Mouse (Mus musculus) cerebellum, adult 9-10 months (tissue): Measurements from ENCODE around the gene Ivd.
A peak's percentile ranks its signal among the peaks of the same experiment; 100 is the strongest.

Source experiments
- DNase-seq: peaks from one replicate; pipeline ENCODE4 v3.0.0; 2022

The Ivd gene

DNA sequence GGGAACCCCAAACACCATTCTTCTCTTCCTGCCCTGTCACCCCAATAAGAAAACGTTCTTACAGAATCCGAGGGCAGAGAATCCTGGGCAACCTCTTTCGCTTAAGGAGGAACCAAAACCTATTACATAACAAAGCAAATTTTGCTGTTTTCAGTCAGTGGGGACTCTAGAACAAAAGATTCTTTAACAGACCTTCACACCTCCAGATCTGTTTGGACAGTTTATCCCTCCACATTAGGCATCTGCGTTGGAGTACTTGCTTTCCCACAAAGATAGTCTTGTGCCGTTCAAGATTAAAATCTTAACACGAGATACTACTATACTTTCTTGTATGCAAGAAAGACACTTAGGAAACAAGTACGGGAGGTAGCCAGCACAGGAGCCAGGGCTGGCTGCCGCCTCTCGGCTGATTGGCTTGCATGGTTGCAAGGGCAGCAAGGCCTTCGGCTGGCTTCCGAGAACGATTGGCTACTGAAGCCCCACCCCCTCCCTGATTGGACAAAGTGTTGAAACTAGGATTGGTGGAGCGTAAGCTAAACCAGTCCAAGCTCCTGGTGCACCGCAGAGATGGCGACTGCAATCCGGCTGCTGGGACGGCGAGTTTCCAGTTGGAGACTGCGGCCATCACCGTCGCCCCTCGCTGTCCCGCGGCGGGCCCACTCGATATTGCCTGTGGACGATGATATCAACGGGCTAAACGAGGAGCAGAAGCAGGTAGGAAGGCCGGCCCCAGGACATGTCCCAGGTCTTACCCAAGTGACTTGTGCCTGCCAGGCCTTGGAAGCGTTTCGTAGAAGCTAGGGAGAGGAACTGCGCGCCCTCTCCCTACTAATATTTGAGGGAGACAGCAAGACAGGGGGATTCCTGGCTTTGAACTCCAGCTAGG, at the start of gene Ivd:
TSS of gene Ivd (plus strand) at position 501 of the 886 bp plus-strand sequence.
- DNase-seq, result peak; percentile 94

DNA sequence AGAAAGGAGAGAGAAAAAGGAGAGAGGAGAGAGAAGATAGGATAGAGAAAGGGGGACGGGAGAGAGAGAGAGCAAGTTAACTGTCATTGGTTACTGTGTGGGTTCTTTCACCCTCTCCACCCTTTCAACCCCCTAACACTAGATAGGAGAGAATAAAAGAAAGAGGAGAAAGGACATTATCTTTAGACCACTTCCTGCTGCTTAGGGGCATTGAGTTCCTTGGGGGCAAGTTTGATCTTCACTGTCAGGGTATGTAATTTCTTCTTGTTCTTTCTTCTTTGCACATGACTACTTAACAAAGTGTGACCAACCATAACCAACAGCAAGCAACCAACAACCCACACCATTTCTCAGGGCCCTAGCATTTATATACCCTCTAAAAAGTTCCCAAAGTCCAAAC, 49.0 kb upstream of the Ivd start:
- DNase-seq, result no peak

DNA sequence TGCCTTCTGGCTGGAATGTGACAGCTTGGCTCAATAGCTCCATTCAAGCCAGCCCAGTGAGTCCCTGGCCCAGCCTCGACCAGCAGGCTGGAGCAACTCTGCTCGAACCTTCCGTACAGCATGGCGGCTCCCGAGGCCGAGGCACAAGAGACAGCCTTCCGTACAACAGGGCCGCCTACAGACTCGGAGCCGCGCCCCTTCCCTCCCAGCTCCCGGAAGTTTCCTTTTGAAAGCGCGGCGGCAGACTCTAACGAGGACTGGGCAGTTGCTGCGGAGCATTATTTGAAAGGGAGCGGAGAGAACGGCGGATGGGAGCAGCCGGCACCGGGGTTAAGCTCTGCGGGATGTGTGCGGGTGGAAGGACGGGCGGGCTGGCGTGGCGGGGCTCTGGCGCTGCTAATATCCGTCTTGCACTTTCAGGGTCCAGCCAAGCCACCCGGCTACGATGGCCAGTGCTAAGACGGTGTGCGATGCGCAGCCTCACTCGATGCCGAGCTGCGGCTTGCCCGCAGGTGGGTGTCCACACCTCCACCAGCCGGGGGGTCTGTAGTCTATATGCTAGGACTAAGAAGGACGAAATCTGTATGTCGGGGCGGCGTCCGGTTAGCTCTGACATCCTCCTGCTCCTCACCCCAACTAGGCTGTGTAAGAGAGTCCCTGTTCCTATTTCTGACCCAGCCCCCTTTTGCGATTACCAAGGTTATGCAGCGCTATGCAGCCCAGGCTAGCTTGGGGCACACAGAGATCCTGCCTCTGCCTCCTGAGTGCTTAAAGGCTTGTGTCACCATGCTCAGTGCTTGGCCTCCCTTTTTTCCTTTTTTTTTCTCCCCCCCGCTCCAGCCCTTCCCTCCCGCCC, 47.5 kb upstream of the Ivd start, which contains the start of gene Knstrn:
TSS of gene Knstrn (plus strand) at position 23 of the 856 bp plus-strand sequence.
- DNase-seq, result peak; percentile 89

DNA sequence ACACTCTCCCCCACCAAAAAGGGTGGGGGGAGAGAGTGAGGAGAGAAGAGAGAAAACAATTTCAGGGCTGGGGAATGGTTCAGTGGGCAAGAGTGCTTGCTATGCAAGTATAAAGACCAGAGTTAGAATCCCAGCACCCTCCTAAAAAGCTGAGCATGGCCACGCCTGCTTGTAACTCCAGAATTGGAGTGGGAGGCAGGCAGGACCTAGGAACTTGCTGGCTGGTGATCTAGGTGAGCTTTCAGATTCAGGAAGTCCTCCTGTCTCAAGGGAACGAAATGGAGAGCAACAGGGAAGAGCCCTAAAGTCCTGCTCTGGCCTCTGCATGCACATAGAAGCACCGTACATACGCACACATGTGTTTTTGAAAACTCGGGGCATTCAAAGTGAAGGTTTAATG, 39.0 kb upstream of the Ivd start:
- DNase-seq, result no peak

DNA sequence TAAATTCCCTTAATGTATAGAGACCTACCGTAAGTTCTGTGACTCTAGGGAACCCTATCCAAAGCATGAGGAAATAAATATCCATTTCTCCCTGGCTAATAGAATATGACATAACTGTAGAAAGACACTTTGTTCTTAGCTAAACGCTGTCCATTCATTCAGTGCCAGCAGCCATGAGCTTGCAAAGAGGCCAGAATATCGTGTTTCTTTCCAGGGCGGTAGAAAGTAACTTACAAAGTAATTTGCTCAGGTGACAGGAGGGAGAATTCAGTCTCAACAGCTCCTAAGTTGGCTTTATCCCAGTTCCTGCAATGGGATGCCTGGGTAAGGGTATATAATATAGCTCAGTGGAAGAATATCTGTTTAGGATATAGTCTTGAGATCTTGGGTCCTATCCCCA, 37.4 kb upstream of the Ivd start:
- DNase-seq, result no peak

DNA sequence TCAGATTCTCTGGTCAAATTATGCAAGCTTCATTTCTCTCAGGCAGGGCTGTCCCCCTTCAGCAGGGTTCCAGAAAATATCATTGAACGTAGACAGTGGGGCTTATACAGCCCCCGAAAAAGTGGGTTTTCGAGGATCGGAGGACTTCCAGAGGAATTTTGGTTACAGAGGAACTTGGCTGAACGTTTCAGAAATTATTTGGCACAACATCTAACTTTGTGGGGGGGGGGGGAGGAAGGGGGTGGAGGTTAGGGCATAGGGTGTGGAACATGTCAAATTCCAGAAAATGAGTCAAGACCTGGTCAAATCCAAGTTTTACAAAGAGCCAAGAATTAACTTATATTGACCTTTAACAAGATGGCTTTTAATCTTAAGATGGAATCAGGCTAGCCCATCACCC, 32.7 kb upstream of the Ivd start:
- DNase-seq, result no peak

DNA sequence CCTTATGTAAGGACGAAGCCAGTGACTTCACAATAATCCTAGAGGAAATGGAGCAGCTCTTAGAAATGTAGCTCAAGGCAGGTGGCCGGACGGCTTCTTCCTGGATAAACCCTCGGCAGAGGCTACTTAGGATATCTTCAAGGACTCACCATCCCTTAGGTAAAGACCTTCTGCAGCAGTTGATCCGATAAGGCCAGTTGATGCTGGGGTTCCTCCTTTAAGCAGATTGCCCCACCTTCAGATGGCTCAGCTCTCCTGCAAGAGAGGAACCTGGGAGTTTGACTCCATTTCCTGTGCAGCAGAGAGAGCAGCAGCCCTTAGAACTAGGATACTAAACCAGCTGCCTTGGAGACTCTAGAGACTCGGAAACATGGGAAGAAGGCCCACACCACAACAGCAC, 27.7 kb upstream of the Ivd start:
- no peak for DNase-seq

DNA sequence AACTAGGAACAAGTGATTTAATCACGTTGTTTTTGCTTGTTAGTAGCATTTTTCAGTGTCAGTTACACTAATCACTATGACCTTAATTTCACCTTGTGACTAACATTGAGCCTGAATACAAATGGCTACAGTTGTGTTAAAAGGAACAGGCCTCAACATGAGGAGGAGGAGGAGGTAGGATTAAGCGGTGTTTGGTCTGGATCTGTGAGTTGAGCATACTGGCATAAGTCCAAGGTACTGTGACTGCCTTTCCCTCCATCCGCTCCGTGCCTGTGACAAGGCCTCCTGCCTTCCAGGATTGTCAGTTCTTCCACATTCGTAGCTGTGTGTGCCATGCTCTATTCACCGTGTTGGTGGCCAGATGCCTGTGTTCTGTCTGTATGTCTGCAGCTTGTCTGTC, 26.6 kb upstream of the Ivd start:
- DNase-seq, result no peak

DNA sequence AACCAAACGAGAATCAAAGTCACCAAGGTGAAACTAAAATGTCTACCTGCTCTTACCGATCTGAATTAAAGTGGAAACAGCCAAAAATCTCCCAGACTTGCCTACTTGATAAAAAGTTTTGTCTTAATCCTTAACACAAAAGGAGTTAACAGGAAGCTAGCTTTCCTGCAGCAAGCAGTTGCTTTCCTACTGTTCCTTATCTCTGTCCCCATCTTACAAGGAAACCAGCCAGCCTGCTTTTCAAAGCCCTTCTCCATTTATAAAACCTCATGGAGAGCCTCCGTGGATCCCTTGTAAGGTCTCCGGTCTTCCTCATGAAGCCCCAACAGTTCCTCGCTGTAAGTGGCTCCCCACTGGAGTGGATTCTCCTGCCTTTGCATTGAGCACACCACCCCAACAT, 23.4 kb upstream of the Ivd start:
- no peak for DNase-seq

DNA sequence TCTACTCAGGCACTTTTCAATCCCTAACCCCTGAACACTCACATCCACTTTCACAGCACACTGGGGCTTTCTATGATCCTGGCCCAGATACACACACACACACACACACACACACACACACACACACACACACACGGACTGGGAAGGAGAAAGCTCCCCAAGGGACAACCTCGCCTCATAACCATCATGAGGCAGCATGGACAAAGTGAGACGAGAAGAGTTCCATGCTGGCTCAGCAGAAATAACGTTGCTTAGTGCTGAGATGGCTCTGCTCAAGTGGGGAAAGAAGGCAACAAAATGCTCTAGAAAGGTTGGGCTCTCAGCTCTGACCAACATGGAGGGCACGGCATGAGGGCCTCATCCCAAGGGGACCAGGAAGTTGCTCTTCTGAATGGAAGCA, 20.6 kb upstream of the Ivd start:
- no peak for DNase-seq

DNA sequence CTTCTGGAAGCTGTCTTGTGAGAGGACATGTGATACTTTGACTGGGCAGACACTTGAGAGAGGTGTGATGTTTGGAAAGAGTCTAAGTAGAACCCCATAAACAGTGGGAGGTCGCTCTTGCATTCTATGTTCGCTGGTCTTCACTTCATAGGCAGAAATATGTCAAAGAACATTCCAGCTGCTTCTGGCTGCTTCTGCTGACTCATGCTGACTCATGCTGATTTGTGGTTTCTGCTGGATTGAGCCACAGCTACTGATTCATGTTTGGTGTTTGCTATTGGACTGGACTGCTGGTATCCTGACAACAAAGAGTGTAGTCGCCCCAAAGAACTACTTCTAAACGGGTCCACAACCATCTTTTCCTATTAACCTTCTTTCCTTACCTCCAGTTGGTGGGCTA, 20.0 kb upstream of the Ivd start:
- no peak for DNase-seq

DNA sequence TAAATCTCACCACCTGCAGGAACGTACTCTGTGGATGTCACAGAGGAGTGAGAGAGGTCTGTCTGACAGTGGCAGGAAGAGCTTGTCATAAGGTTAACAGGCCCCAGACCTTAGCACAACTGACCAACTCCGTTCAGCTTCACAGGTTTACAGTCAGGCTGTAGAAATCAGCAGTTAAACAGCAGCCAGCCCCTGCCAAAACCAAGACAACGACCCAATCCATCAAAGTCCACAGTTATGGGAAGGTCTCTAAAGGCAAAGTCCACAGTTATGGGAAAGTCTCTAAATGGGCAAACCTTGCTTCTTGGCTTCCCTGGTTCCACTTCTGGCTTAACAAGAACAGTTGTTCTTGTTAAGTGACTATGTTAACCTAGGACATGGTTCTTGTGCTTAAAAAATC, 17.3 kb upstream of the Ivd start:
- DNase-seq, result no peak

DNA sequence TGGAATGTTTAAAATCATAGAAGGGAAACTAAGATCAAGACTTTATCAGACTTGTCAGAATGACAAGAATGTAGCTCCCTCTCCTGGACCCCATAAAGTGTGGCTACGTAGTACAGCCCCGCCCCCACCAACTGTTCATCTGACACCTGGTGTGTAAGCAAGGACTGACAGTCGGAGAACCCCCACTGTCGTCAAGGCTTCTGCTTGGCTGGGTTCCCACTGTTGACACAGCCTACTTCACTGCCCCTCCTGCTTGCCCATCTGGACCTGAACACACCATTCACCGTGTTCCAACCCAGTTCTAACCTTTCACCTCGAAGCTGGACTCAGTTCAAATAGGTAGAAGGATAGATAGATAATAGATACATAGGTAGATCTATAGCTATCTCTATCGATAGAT, 15.5 kb upstream of the Ivd start:
- DNase-seq, result no peak

DNA sequence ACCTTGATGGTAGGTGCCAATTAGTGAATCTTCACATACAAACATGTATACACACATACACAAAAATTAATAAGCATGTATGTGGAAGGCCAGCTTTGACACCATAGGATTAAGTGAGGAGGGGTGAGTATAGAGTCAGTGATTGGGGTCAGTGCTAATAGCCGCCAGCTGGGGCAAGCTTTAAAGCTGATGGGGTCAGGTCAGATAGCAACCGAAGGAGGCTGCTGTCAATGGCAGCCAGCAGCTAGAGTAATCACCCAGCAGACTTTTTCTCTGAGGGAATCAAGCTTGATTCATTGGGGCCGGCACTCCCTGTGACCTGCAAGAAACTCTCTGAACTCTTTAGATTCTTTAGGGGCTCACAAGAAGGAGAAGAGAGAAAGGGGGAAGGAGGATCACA, 10.0 kb upstream of the Ivd start:
- no peak for DNase-seq

DNA sequence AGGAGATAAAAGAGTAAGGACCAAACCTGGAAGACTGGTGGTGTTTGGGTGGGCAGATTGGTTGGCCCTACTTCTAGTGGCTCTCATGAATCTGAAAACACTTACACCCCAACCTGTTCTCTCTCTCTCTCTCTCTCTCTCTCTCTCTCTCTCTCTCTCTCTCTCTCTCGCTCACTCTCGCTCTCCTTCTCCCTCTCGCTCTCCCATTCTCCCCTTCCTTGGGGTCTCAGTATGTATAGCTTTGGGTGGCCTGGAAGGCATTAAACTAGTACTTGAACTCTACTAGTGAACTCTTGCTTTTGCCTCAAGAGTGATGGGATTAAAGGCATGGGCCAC, 554 bp downstream of the Ivd start:
- no peak for DNase-seq

DNA sequence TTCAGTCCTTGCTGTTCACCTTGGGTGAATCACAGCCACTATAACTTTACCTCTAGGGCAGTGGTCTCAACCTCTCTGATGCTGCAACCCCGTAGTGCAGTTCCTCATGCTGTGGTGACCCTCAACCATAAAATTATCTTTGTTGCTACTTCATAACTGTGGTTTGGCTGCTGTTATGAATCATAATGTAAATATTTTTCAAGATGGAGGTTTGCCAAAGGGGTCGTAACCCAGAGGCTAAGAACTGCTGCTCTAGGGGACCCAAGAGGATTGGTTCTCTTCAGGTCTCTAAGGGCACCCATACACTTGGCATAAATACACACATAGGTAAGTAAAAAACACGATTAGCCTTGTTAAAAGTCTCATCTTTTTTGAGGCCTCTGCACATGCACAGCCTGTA, 8.8 kb downstream of the Ivd start:
- no peak for DNase-seq

DNA sequence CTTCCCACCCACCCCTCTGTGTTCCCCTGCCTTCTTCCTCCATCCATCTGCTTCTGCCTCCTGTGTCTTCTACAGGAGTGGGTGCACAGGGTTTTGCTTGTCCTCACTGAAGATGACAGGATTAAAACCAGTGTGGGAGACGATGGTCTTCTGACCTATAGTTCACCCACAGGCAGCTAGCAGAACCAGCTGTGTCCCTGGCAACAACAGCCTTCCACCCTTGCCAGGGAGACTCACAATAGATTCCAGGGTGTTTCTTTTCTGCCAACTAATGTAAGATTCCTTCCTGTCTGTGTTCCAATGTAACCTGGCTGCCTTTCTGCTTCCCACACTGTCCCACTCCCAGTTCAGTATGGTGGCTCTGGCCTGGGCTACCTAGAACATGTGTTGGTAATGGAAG, 9.3 kb downstream of the Ivd start:
- DNase-seq, result no peak

DNA sequence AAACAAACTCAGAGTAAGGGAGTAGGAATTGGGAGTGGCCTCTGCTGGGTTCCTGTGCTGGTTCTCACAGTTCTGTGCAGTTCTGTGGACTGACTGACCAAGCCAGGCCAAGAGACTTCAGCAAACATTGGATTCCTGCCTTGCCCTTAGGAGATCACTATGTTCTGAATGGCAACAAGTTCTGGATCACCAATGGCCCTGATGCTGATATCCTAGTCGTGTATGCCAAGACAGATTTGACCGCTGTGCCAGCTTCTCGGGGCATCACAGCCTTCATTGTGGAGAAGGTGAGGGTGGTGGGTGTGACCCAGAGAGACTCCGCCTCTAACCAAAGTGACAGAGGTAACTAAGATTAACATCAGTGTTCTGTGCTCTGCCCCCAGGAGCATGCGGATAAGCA, 11.3 kb downstream of the Ivd start:
- DNase-seq, result no peak

DNA sequence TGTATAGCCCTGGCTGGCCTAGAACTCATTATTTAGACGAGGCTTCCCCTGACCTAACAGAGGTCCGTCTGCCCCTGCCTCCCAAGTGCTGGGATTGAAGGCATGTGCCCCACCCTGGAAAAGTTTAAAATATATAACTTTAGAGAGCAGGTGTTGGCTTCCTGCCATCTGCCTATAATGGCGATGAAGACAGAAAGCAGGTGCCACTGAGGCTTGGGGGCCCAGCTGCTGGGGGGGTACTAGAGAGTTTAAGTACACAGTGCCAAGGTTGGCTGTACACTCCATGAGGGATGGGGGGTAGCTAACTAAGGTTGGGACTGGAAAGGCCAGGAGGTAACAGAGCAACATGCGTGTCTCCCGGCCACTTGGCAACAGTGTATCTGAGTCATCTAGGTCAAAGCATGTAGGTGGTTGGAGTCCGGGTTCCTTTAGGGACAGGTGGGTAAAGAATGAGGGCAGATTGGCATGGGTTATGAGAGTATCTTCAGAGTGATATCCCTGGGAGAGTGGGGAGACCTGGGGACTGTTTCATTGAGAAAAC, 12.2 kb downstream of the Ivd start:
- peak; percentile 58 for DNase-seq

DNA sequence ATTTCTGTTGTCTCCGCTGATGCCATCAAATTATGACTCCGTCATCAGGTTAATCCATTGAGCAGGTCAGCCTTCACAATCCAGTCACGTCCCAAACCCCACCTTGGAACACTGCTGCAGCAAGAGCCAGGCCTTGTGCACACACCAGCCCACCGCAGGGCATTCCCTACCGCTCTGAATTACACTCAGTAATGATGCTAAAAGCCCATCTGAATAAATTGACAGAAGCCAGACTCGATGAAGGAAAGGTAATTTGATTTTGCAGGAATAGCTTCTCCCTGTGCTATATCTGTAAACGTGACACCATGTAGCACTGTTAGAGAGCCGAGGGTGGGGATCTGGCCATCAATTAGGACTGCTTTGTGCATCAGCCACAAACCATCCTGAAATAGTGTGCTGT, 13.6 kb downstream of the Ivd start:
- DNase-seq, result no peak

DNA sequence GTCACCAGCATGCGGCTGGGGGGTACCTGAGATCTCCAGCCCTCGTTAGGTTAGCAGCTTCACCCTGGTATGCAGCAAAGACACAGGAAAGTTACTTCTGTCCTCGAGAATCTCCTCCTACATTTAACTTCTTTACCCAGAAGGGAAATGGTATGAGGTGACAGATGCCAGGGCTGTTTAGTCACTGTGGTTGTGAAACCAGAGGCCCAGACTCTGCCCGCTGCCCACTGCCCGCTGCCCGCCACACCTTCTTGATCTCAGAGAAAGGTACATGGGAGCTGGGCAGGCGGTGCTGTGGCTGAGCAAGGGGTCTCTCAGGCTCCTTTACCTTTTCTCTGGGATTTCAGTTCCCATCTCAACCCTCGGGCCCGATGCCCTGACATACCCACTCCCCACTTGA, 14.7 kb downstream of the Ivd start:
- no peak for DNase-seq

DNA sequence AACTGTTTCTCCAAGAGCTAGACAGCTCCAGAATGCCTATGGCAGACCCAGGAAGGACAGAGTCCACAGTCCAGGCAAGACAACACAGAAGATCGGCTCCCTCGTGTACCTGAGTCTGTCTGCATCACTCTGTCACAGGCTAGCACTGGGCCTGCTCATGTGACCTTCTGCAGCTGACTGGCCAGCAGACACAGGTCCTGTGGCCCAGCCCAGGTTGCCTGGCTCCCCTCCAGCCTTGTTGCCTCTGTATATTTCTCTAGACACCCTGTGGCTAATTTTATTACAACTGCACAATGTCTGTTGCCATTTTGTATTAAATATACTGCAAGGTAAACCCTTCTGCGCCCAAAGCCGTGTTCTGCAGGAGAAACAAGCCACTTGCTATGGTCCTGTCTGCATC, 19.3 kb downstream of the Ivd start:
- DNase-seq, result no peak

DNA sequence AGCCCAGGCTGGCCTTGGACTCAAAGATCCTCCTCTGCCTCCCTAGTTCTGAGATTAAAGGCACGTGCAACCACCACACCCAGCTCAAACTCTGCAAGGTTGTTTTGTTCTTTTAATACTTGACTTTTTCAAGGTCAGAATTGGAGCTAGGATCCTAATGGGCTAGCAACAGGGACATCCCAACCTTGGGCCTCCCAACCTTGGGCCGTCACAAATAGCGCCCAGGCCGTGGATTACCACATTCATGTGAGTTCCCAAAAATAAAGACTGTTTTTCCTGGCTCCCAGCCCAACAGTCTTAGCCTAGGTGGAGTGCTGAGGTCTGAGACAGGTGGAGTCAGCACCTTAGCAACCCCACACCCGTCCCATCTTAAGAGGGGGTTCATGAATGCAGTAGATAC, 20.2 kb downstream of the Ivd start:
- no peak for DNase-seq
